Mouse (Mus musculus): ENCODE results near the gene Celsr3.

Celsr3 gene

GRCm38 (mm10) chr9:108807674-108808073 lies 18.4 kb upstream of the Celsr3 start:
- DNase-seq = no peak

- DNase-seq = peak; percentile 98
Observed at GRCm38 (mm10) chr9:108808163-108808665, 17.9 kb upstream of the Celsr3 start, which contains the start of gene Nckipsd. Nckipsd (plus strand) TSS chr9:108808368.

GRCm38 (mm10) chr9:108809188-108809587 lies 16.9 kb upstream of the Celsr3 start:
- no peak for DNase-seq

GRCm38 (mm10) chr9:108809723-108810122 lies 16.4 kb upstream of the Celsr3 start:
- DNase-seq = no peak

DNA sequence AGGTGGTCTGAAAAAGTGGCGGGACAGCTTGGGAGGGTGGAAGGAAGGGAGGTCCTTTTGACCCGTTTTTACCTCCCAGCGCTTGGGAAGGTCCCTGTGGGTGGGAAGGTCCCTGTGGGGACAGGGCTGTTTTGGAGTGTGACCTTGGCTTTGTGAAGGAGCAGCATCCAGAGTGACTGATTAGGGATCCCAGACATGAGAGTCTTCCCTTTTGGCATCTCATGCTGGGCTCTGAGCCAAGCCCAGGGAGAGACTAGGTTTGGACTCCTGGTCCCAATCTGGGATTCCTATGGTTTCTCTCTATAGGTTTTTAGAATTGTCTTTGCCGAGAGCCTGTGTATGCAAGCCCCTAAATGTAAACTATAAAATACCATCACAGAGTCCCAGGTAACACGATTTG lies 15.6 kb upstream of the Celsr3 start:
- no peak for DNase-seq

DNA sequence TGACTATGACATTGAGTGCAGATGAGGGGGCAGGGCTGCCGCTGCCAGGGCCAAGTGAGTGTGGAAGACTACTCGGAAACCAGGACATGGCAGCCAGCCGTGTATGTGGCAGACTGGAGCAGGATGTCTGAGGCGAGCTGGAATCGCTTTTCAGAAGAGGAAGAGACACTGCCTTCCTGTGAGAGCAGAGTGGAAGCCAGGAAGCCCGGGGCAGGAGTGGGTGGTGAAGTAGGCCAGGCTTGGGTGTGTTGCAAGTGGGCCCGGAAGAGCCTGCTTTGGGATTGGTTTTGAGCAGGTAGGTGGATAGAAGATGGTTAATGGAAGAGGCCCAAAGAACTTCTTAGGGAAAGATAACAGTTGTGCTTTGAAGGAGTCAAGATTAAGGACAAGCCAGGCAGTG lies 10.6 kb upstream of the Celsr3 start:
- DNase-seq = no peak

DNA sequence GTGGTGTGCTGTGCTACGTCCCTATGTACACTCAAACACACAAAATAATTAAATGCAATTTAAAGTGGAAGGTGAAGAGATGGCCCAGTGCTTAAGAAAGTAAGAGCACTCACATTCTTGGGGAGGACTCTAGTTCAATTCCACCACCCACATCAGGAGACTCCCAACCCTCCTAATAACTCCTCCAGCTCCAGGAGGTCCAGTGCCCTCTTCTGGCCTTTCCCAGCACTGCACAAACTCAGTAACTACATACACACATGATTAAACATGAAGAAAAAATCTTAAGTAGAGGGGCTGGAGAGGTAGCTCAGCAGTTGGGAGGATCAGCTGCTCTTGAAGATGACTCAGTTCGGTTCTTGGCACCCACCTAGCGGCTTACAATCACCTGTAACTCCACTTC lies 6.6 kb upstream of the Celsr3 start:
- DNase-seq = peak; percentile 62

DNA sequence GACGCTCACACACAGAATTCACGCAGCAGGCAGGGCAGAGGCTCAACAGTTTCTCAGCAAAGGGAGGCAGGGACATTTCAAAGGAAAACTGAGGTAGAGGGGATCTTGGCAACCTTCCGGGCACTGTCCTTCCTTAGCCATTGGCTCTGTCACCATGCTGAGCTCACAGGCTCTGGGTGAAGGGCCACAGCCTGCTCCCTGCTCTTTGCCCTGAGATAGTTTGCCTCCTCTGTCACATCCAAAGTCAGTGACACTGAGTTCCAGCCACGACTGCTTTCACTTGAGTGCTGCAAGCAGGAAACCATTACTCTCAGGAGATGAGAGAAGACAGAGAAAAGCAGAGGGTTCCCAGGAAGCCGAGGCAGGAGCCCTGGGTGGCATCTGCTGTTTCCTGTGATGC lies 6.0 kb upstream of the Celsr3 start:
- DNase-seq = no peak

GRCm38 (mm10) chr9:108824144-108824685 lies 1.9 kb upstream of the Celsr3 start:
- no peak for DNase-seq

GRCm38 (mm10) chr9:108824755-108825413 lies 1.2 kb upstream of the Celsr3 start:
- no peak for DNase-seq

DNA sequence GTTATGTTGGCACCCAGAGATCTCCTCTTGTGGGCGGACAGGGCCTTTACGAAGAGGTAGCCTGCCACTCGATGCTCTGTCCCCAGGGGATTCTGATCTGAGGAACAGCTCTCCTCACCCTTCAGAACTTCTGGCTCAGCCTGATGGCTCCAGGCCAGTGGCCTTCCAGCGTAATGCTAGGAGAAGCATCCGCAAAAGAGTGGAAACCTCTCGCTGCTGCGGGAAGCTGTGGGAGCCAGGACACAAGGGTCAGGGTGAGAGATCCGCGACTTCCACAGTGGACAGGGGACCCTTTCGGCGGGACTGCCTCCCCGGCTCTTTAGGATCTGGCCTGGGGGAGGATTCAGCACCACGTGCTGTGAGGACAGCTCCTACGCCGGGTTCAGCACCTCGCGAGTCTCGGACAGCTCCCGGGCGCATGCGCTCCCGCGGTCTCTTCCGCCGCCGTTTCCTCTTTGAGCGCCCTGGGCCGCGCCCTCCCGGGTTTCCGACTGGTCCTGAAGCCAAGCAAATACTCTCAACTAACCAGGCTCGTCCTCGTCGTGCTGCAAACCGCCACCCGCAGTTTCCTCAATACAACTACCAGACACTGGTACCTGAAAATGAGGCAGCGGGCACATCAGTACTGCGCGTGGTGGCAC lies 700 bp downstream of the Celsr3 start:
- DNase-seq = peak; percentile 83

DNA sequence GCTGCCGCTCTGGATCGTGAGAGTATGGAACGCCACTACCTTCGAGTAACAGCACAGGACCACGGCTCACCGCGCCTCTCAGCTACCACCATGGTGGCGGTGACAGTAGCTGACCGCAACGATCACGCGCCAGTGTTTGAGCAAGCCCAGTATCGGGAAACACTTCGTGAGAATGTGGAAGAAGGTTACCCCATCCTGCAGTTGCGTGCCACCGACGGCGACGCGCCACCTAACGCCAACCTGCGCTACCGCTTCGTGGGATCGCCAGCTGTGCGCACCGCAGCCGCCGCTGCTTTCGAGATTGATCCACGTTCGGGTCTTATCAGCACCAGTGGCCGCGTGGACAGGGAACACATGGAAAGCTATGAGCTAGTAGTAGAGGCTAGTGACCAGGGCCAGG lies 1.3 kb downstream of the Celsr3 start:
- DNase-seq = no peak

DNA sequence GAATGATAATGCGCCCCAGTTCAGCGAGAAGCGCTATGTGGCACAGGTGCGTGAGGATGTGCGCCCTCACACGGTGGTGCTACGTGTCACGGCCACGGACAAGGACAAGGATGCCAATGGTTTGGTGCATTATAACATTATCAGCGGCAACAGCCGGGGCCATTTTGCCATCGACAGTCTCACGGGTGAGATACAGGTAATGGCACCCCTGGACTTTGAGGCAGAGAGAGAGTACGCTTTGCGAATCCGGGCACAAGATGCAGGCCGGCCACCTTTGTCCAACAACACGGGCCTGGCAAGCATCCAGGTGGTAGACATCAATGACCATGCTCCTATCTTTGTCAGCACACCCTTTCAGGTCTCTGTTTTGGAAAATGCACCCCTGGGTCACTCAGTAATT lies 1.8 kb downstream of the Celsr3 start:
- no peak for DNase-seq

GRCm38 (mm10) chr9:108831637-108832036 lies 5.5 kb downstream of the Celsr3 start:
- no peak for DNase-seq

DNA sequence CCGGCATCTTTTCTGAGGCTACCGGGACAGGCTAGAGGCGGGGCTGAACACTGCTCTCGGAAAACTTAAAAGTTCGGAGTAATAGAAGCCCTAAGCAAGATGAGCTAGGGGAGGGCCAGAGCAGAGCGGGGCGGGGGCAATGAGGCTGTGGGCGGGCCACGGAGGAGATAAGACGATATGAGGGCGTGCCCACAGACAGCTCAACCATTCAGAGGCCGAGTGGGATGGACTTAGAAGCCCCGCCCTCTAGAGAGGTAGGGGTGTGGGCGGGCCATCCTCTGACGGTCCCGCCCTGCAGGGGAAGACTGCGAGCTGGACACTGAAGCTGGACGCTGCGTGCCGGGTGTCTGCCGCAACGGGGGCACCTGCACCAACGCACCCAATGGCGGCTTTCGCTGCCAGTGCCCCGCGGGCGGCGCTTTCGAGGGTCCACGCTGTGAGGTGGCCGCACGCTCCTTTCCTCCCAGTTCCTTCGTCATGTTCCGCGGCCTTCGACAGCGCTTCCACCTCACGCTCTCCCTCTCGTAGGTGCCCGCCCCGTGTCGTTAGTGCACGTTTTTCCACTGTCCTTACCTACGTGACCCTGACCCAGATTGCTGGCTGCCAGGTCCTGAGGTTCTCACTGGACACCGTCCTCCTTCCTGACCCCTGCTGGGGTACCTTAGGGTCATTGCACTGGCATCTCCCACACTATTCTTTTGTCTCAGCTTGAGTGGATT lies 6.4 kb downstream of the Celsr3 start:
- peak; percentile 72 for DNase-seq

GRCm38 (mm10) chr9:108842989-108843388 lies 16.9 kb downstream of the Celsr3 start:
- no peak for DNase-seq

DNA sequence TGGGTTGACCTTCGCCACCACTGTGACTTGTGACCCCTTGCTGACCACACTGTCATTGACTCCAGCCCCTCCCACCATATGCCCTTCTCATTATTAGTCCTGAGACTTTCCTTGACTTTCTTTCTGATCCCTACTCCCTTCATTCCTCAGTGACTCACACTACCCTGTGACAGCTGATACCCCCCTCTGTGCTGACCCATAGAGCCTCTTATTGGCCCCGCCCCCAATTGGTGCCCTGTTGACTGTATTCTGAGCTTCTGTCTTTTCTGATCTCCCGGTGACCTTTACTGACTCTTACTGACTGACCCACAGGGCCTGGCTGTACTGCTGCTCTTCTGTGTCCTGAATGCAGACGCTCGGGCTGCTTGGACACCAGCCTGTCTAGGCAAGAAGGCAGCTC lies 19.3 kb downstream of the Celsr3 start:
- DNase-seq = no peak

DNA sequence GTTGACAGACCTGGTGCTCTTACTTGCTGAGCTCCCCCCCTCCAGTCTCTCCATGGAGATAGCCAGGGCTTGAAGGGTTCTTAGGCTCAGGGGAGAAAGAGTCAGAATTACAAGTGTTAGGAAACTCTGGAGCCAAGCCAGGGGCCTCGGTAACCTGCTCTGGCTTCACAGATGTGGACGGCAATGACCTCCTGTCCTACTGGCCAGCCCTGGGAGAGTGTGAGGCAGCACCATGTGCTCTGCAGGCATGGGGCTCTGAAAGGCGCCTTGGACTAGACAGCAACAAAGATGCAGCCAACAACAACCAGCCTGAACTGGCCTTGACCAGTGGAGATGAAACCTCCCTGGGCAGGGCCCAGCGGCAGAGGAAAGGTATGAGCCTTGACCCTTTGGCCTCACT lies 21.3 kb downstream of the Celsr3 start:
- no peak for DNase-seq

DNA sequence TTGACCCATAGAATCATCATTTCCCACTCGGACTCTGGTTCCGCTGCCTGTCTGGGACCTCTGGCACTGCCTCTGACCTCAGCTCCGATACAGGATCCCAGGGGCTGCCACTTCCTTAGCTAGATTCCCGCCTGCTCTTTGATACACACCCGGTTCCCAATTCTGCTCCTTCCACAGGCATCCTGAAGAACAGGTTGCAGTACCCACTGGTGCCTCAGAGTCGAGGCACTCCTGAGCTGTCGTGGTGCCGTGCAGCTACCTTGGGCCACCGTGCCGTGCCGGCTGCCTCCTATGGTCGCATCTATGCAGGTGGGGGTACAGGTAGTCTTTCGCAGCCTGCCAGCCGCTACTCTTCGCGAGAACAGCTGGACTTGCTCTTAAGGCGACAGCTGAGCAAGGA lies 22.3 kb downstream of the Celsr3 start:
- DNase-seq = no peak

GRCm38 (mm10) chr9:108852976-108853375 lies 26.9 kb downstream of the Celsr3 start, which contains the start of gene Slc26a6:
Slc26a6 (plus strand) TSS chr9:108853283.
- no peak for DNase-seq

- DNase-seq = peak; percentile 89
Observed at GRCm38 (mm10) chr9:108853635-108854240, 27.6 kb downstream of the Celsr3 start.

DNA sequence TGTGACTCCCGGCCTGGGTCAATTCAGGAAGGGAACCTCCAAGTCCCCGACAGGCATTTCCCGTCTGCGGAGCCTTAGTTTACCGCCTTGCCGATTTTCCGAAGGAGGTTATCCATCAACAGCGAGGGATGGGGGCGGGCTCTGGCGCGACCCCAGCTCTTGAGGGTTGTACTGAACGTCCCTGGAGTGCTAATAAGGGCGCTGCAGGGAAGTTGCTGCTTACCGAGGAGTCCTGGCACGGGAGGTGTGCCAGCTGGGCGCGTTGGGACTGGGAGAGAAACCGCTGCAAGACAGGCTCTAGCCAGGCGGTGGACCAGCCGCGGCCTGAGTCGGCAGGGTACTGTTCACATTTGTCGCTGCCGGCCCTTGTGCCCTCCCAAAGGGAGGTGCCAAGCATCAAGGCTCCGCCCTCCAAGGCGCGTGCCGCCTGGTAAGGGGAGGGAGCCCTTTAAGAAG lies 28.1 kb downstream of the Celsr3 start:
- peak; percentile 88 for DNase-seq

- DNase-seq = no peak
Observed at GRCm38 (mm10) chr9:108855335-108855734, 29.2 kb downstream of the Celsr3 start.

Measured in thymus, postnatal 14 days (tissue).